Mouse (Mus musculus) embryonic facial prominence, embryonic 12.5 days (tissue): ENCODE measurements at regions not wholly inside any gene's neighbourhood (a gene's known extent, or its start where the extent isn't known, plus 50 kb on each side); places are given as distances from the start of the nearest gene placed in this dataset.
A peak's percentile ranks its signal among the peaks of the same experiment; 100 is the strongest.

Experiments
- ATAC-seq: fragments of 200-750 bp; cut with Nextera tagmentation; 2 replicates; pipeline ENCODE4 v1.8.0; 2017; ENCODE audit not compliant: insufficient number of reproducible peaks, insufficient read depth, low FRiP score, low TSS enrichment
- H3K27ac ChIP-seq: fragments of 300-500 bp; sonication (generic); 2 replicates; pipeline ENCODE4 v1.5.1; 2016; ENCODE audit warnings: mild to moderate bottlenecking
- H3K27me3 ChIP-seq: fragments of 300-500 bp; sonication (generic); 2 replicates; pipeline ENCODE4 v1.6.1; 2016; ENCODE audit warnings: mild to moderate bottlenecking, moderate library complexity
- H3K36me3 ChIP-seq: fragments of 300-500 bp; sonication (generic); 2 replicates; pipeline ENCODE4 v1.6.1; 2016; ENCODE audit warnings: mild to moderate bottlenecking
- H3K4me1 ChIP-seq: fragments of 300-500 bp; sonication (generic); 2 replicates; pipeline ENCODE4 v1.6.1; 2016
- H3K4me2 ChIP-seq: fragments of 300-500 bp; sonication (generic); replicated peaks from 2 replicates; pipeline ENCODE4 v1.6.1; 2016; ENCODE audit warnings: mild to moderate bottlenecking, moderate library complexity
- H3K4me3 ChIP-seq: fragments of 300-500 bp; sonication (generic); 2 replicates; pipeline ENCODE4 v1.5.1; 2016; ENCODE audit warnings: mild to moderate bottlenecking
- H3K9ac ChIP-seq: fragments of 300-500 bp; sonication (generic); 2 replicates; pipeline ENCODE4 v1.6.1; 2016; ENCODE audit warnings: mild to moderate bottlenecking, moderate library complexity
- H3K9me3 ChIP-seq: fragments of 300-500 bp; sonication (generic); 2 replicates; pipeline ENCODE4 v1.6.1; 2016; ENCODE audit warnings: mild to moderate bottlenecking, moderate library complexity
- WGBS: fragments of 180-500 bp; shearing (Covaris S2); methylation state at CpG from one replicate; pipeline ENCODE4 v1.1.7; 2016; 5-methylcytosine and 5-hydroxymethylcytosine counted together

DNA sequence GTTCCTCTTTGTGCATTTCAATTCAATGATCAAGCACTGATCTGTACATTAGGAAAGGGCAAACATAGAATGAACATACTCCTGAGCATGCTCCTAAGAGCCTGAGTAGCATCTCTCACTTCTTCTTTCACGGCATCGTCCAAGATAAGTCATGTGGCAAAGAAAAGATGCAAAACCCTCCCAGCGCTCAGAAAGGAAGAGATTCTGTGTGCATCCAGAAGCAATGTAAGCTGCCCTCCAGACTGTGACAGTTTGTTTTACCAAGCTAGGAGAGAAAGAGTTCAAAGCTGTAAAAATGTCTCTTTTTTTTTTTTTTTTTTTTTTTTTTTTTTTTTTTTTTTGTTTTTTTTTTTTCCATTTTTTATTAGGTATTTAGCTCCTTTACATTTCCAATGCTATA is 518.7 kb downstream of the Nfib start:
- Histone ChIP-seq H3K9ac (no peak overlapping the region), H3K9me3 (no peaks in the 10 kb centered on the region), H3K4me1 (no peaks in the 10 kb centered on the region), H3K36me3 (no peaks in the 10 kb centered on the region), H3K27me3 (no peaks in the 10 kb centered on the region), H3K27ac (no peak overlapping the region), H3K4me2 (no peak overlapping the region), H3K4me3 (no peak overlapping the region)
- WGBS, result 92% methylated on average over 3 of the region's 3 CpGs
- no peak for ATAC-seq

- ATAC-seq, result no peak
- Histone ChIP-seq H3K27ac (no peak overlapping the region), H3K36me3 (no peaks in the 10 kb centered on the region), H3K9ac (no peak overlapping the region), H3K27me3 (no peaks in the 10 kb centered on the region), H3K4me3 (no peak overlapping the region), H3K9me3 (no peaks in the 10 kb centered on the region), H3K4me2 (no peak overlapping the region), H3K4me1 (no peaks in the 10 kb centered on the region)
- WGBS, result 98% methylated on average over 1 of the region's 1 CpGs
Observed at GRCm38 (mm10) chr4:82183974-82184373, 521.6 kb downstream of the Nfib start.

- Histone ChIP-seq H3K4me2 (no peak overlapping the region), H3K27ac (no peak overlapping the region), H3K9ac (no peak overlapping the region), H3K27me3 (no peaks in the 10 kb centered on the region), H3K4me3 (no peak overlapping the region), H3K9me3 (no peaks in the 10 kb centered on the region), H3K36me3 (no peaks in the 10 kb centered on the region), H3K4me1 (peaks cover 7% of the 10 kb centered on the region; the same call in 1 of the 2 replicates)
- WGBS, result 72% methylated on average over 5 of the region's 5 CpGs
- no peak for ATAC-seq
Observed at GRCm38 (mm10) chr4:82178112-82178511, 527.4 kb downstream of the Nfib start.

- Histone ChIP-seq H3K9ac (no peak overlapping the region), H3K4me3 (no peak overlapping the region), H3K27me3 (no peaks in the 10 kb centered on the region), H3K4me1 (peaks cover 7% of the 10 kb centered on the region; the same call in 1 of the 2 replicates), H3K27ac (no peak overlapping the region), H3K4me2 (no peak overlapping the region), H3K36me3 (no peaks in the 10 kb centered on the region), H3K9me3 (no peaks in the 10 kb centered on the region)
- no peak for ATAC-seq
- WGBS, result 91% methylated on average over 8 of the region's 8 CpGs
Observed at GRCm38 (mm10) chr4:82176723-82177122, 528.8 kb downstream of the Nfib start.

DNA sequence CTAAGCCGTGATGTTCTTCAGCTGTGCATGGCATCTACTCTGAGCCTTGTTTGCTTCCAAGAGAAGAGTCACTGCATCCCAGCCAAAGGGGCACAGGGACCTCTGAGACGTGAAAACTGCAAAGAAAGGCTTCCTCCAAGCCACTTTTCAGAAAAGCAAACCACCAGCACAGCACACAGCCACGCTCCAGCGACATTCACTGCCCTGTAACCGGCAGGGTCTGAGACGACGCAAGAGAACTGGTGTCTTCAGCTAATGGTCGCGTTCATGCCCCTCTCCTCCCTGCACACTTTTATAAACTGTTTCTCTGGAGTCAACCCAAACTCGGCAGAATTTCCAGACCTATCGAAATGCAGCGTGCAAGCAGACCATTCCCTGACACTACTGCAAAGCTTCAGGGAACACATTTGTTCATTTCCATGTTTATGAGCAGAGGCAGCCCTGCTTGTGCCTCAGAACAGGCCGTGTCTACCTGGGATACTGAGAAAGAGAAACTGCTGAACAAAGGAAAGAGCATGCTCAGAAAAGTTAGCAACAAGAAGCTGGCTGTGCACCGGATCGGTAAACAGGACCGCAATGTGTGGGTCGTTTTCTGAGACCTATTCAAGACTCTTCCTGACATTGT is 532.0 kb downstream of the Nfib start:
- Histone ChIP-seq H3K36me3 (no peaks in the 10 kb centered on the region), H3K4me2 (no peak overlapping the region), H3K9me3 (no peaks in the 10 kb centered on the region), H3K4me1 (peaks cover 7% of the 10 kb centered on the region; the same call in 1 of the 2 replicates), H3K9ac (no peak overlapping the region), H3K27me3 (no peaks in the 10 kb centered on the region), H3K4me3 (no peak overlapping the region), H3K27ac (peak overlapping the region; percentile 67; the same call in 1 of the 2 replicates)
- 72% methylated on average over 17 of the region's 17 CpGs for WGBS
- no peak for ATAC-seq

- H3K4me1 ChIP-seq, result peaks cover 7% of the 10 kb centered on the region; the same call in 1 of the 2 replicates
- H3K36me3 ChIP-seq, result no peaks in the 10 kb centered on the region
- no peak overlapping the region for H3K4me3 ChIP-seq
- 66% methylated on average over 4 of the region's 4 CpGs for WGBS
- no peak overlapping the region for H3K4me2 ChIP-seq
- no peak for ATAC-seq
- H3K27me3 ChIP-seq, result no peaks in the 10 kb centered on the region
- H3K9me3 ChIP-seq, result no peaks in the 10 kb centered on the region
- no peak overlapping the region for H3K27ac ChIP-seq
- H3K9ac ChIP-seq, result no peak overlapping the region
Observed at GRCm38 (mm10) chr4:82170930-82171329, 534.6 kb downstream of the Nfib start.

DNA sequence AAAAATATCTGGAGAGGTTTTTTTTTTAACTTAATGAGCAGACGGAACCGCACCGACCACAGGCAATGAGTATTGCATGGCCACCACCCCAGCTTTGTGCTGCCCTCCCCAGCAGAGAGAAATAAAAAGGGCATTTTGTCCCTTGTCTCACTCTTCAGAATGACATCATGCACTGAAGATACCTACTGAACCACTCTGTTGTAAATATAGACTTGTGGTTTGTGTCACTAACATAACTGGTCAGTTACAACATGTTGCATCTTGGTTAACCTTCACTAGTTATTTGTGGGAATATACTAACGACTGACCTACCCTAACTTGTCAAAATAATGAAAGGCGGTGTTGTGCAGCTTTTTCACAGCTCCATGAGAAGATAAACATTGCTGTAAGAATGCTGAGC is 537.5 kb downstream of the Nfib start:
- H3K27me3 ChIP-seq, result no peaks in the 10 kb centered on the region
- 88% methylated on average over 5 of the region's 5 CpGs for WGBS
- H3K4me2 ChIP-seq, result no peak overlapping the region
- H3K36me3 ChIP-seq, result no peaks in the 10 kb centered on the region
- H3K4me1 ChIP-seq, result no peaks in the 10 kb centered on the region; the same call in 1 of the 2 replicates
- H3K27ac ChIP-seq, result no peak overlapping the region
- H3K9me3 ChIP-seq, result no peaks in the 10 kb centered on the region
- H3K4me3 ChIP-seq, result no peak overlapping the region
- no peak overlapping the region for H3K9ac ChIP-seq
- no peak for ATAC-seq

GRCm38 (mm10) chr4:82167396-82167795 is 538.2 kb downstream of the Nfib start:
- Histone ChIP-seq H3K4me2 (no peak overlapping the region), H3K36me3 (no peaks in the 10 kb centered on the region), H3K4me3 (no peak overlapping the region), H3K9me3 (no peaks in the 10 kb centered on the region), H3K27me3 (no peaks in the 10 kb centered on the region), H3K9ac (no peak overlapping the region), H3K27ac (no peak overlapping the region), H3K4me1 (no peaks in the 10 kb centered on the region; the same call in 1 of the 2 replicates)
- 69% methylated on average over 5 of the region's 5 CpGs for WGBS
- ATAC-seq, result no peak

DNA sequence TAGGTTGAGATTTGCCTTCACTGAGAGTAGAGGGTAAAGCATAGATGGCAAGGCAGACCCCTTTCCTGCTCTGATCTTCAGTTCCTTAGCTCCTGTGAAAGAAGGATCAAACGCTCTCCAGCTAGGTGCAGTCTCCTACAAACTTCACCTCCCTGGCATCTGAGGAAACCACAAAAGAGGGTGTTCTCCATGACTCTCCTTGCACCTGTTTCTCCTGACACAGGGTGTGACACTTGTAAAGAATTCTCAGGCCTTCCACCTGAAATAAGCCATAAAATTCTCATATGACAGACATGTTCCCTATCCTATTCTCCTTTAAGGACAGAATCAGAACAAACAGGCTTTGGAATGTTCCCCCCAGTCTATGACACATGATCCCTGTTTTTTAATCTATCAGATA is 538.7 kb downstream of the Nfib start:
- H3K4me3 ChIP-seq, result no peak overlapping the region
- no peak overlapping the region for H3K4me2 ChIP-seq
- H3K27me3 ChIP-seq, result no peaks in the 10 kb centered on the region
- no peak for ATAC-seq
- H3K4me1 ChIP-seq, result no peaks in the 10 kb centered on the region; the same call in 1 of the 2 replicates
- no peak overlapping the region for H3K9ac ChIP-seq
- H3K36me3 ChIP-seq, result no peaks in the 10 kb centered on the region
- H3K27ac ChIP-seq, result no peak overlapping the region
- 89% methylated on average over 1 of the region's 1 CpGs for WGBS
- no peaks in the 10 kb centered on the region for H3K9me3 ChIP-seq

DNA sequence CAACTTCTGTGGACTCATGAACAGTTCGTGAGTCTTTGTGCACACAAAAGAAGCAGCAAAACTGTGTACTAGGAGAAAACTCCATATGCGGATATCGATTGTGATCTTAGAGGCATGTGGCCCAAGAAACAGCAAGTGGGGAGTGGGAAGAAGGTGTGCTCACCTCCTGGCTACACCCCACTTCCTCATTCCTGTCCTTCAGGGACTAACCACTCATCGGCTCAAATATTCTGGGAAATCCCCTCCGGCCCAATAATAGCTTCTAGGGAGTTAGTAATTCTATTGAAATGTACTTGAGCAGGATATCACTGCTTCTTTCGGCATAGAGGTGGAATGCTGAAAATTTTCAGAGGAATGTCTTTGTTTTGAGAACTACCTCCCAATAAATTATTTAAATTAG is 539.5 kb downstream of the Nfib start:
- no peak overlapping the region for H3K4me2 ChIP-seq
- no peak overlapping the region for H3K27ac ChIP-seq
- ATAC-seq, result no peak
- H3K9ac ChIP-seq, result no peak overlapping the region
- H3K36me3 ChIP-seq, result no peaks in the 10 kb centered on the region
- H3K4me1 ChIP-seq, result no peaks in the 10 kb centered on the region; the same call in 1 of the 2 replicates
- no peaks in the 10 kb centered on the region for H3K27me3 ChIP-seq
- 83% methylated on average over 6 of the region's 6 CpGs for WGBS
- no peak overlapping the region for H3K4me3 ChIP-seq
- H3K9me3 ChIP-seq, result no peaks in the 10 kb centered on the region

DNA sequence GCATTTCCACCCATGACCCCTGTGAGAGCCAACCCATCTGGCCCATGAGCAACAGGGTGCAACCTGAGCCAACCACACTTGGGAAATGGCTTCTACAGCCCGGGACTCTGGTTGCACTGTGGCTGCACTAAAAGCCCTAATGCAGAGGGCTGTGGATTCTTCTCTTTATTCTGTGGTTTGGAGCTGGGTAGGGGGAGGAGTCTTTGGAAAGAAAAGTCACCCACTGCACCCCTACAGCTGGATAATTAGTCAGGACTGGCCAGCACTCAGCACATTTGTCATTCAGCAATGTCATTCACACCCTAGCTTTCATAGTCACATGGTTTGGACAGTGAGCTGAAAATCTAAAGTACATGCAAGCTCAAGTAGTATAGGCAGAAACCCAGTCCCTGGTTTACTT is 541.5 kb downstream of the Nfib start:
- no peak overlapping the region for H3K9ac ChIP-seq
- ATAC-seq, result no peak
- no peak overlapping the region for H3K4me2 ChIP-seq
- no peak overlapping the region for H3K27ac ChIP-seq
- H3K9me3 ChIP-seq, result no peaks in the 10 kb centered on the region
- H3K4me3 ChIP-seq, result no peak overlapping the region
- WGBS, result 47% methylated on average over 1 of the region's 1 CpGs
- no peaks in the 10 kb centered on the region; the same call in 1 of the 2 replicates for H3K4me1 ChIP-seq
- H3K27me3 ChIP-seq, result no peaks in the 10 kb centered on the region
- no peaks in the 10 kb centered on the region for H3K36me3 ChIP-seq

- Histone ChIP-seq H3K27me3 (no peaks in the 10 kb centered on the region), H3K4me2 (no peak overlapping the region), H3K27ac (no peak overlapping the region), H3K4me1 (no peaks in the 10 kb centered on the region; the same call in 1 of the 2 replicates), H3K9ac (no peak overlapping the region), H3K36me3 (no peaks in the 10 kb centered on the region), H3K4me3 (no peak overlapping the region), H3K9me3 (no peaks in the 10 kb centered on the region)
- no peak for ATAC-seq
- 70% methylated on average over 2 of the region's 2 CpGs for WGBS
Observed at GRCm38 (mm10) chr4:82161818-82162217, 543.7 kb downstream of the Nfib start.
